Mouse (Mus musculus) CD4-positive, CD25-positive, alpha-beta regulatory T cell, adult 2 months (primary cell): ENCODE data around the gene Ccdc158.

Source experiments
- DNase-seq: peaks from one replicate; pipeline ENCODE4 v3.0.0-alpha.2; 2012; ENCODE audit warnings: low read depth, low spot score

Gene Ccdc158

DNA sequence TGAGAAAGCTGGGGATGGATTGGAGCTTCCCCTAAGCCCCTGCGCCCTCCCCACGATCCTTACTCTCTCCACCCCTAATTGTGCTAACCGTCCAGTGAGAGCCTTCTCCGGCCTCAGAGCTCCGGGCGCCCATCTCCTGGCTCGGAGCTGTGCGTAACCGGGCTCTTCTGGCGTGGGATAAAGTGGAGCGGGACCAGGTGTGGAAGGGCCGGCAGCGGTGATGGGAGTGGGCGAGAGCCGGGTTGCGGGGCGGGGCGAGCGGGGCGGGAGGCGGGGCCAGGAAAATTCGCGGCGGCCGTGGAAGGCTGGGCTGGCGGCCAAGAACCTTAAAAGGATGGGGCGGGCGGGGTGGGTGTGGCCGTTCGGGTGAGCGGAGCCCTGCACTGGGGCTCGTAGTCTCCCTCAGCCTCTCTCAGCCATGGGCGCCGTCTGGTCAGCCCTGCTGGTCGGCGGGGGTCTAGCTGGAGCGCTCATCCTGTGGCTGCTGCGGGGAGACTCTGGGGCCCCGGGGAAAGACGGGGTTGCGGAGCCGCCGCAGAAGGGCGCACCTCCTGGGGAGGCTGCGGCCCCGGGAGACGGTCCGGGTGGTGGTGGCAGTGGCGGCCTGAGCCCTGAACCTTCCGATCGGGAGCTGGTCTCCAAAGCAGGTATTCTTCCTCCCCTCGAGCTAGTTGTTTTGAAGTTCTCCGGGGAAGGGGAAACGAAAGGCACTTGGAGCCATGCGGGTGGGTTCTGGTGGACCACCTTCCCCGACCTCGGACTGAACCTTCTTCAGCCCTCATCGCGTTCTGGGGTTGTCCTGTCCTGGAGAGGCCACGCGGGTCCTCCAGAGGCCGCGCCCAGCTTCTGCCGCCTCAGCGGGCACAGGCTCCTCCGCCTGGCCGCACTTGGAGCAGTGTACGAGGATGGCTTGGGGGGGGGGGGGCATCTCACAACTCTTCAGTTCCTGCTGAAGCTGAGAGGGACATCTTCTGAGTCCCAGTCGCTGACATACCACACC is 72.1 kb downstream of the Ccdc158 start, which contains the start of gene Stbd1:
Stbd1 (plus strand) TSS at position 351 of the 1,000 bp plus-strand sequence.
- peak; percentile 61 for DNase-seq

GRCm38 (mm10) chr5:92599030-92599429 is 76.0 kb downstream of the Ccdc158 start:
- no peak for DNase-seq

- DNase-seq: no peak
Observed at GRCm38 (mm10) chr5:92596865-92597264, 78.2 kb downstream of the Ccdc158 start.

DNA sequence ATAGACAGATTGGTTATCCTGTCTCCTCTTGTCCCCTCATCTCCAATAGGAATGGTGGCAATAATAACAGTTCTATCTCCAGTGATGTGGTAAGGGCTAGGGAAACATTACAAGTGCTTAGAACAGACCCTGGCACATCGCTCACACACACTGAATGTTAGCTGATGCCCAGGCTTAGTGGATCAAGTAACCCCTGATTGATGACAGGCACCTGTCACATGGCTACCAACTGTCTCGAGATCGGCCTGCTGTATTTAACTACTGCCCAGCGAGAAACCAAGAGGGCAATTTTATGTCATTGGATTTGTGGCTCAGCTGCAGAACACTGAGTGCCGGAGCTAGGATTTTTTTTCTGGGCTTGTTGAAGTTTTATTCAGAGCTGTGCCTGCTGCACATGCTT is 80.0 kb downstream of the Ccdc158 start:
- no peak for DNase-seq

DNA sequence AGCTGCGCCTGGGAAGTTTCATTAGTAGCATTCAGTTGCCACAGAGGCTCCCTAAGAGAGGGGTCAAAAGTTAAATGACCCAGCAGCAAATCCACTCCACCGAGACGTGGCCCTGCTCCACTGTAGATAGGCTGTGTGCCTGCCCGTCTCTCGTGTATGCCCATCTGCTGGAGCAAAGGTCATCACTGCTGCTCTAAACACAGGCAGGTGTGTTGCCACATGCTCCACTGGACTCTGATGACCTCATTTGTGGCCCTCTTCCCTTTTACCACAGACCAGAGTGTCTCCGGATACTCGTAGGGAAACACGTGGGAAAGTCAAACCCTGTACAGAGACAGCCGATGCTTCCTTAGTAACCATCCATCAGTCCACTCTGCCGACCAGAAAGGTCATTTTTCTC is 89.1 kb downstream of the Ccdc158 start:
- DNase-seq: no peak

DNA sequence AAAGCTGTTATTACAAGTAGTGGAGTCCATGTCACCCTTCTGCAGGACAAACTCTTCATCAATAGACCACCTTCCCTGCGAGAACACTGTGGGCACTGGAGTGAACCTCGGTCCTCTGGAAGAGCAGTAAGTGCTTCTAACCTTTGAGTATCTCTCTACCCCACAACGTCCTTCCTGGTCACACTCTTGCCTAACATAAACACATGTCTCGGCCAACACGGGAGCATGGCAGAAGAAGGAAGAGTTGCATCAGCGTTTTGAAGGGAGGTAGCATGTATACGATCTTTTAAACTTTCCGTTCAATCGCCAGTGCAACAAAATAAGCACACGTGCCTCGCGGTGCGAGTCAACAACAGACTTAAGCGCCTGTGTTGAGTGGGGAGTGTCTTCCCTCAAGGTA is 95.5 kb downstream of the Ccdc158 start:
- no peak for DNase-seq

DNA sequence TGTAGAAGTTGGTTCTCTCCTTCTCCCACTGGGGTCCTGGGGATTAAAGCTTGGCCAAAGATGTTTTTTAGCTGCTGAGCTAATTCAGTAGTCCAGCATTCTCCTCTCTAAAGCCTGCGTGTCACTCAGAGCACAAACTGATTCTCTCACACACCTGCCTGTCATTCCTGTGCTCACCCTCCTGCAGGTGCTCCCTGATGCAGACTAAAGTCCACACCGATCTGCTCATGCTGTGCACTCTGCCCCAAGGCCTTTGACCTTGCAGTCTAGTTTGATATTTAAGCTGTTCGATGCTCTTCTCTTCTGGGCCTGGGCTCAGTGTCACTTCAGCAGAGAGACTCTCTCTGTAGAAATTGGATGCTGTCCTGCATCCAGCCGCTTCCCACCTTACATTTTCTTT is 103.8 kb downstream of the Ccdc158 start:
- DNase-seq: no peak

GRCm38 (mm10) chr5:92562002-92562401 is 113.1 kb downstream of the Ccdc158 start:
- no peak for DNase-seq

DNA sequence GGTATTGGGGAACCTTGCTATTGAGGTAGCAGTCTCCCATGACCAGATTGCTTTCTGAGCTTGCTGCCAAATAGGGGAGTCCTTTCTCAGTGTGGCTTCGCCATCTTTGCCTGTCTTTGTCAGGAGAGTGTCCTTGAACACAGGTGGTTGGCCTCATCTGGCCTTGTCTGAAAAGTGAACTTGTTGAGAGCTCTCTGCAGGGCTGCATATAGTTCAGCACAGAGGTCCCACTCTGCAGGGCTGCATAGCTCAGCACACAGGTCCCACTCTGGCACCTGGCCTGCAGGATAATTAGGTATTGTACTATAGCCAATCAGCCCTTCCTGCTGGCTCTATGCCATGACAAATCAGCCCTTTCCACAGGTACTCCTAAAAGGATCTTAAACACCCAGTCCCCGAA is 114.9 kb downstream of the Ccdc158 start:
- DNase-seq: no peak
